Mouse (Mus musculus) lung, postnatal 0 days (tissue): ENCODE data around the gene Taf9b. TPM values are rescaled to one million over a fixed set of nuclear protein-coding genes. Genes with fewer than 3 reads are reported as not detected.

Experiments
- ATAC-seq: fragments of 200-750 bp; cut with Nextera tagmentation; 2 replicates; pipeline ENCODE4 v1.8.0; 2017; ENCODE audit warnings: moderate library complexity
- DNase-seq: peaks from one replicate; pipeline ENCODE4 v3.0.0-alpha.2; 2016; ENCODE audit warnings: low spot score
- H3K27ac ChIP-seq: fragments of 300-500 bp; sonication (generic); 2 replicates; pipeline ENCODE4 v1.5.1; 2014; ENCODE audit warnings: antibody characterized with exemption, mild to moderate bottlenecking, low read length, mixed read lengths
- H3K27me3 ChIP-seq: fragments of 300-500 bp; sonication (generic); replicated peaks from 2 replicates; pipeline ENCODE4 v1.6.1; 2014; ENCODE audit warnings: low read length, mixed read lengths; ENCODE audit not compliant: insufficient read depth
- H3K36me3 ChIP-seq: fragments of 300-500 bp; sonication (generic); 2 replicates; pipeline ENCODE4 v1.6.1; 2014; ENCODE audit warnings: low read length, mixed read lengths; ENCODE audit not compliant: insufficient read depth
- H3K4me1 ChIP-seq: fragments of 300-500 bp; sonication (generic); 2 replicates; pipeline ENCODE4 v1.6.1; 2014; ENCODE audit warnings: antibody characterized with exemption, low read depth, low read length, mixed read lengths; ENCODE audit not compliant: insufficient read depth
- H3K4me2 ChIP-seq: fragments of 300-500 bp; sonication (generic); replicated peaks from 2 replicates; pipeline ENCODE4 v1.6.1; 2014; ENCODE audit warnings: low read depth, mild to moderate bottlenecking, low read length, moderate library complexity, mixed read lengths
- H3K4me3 ChIP-seq: fragments of 300-500 bp; sonication (generic); 2 replicates; pipeline ENCODE4 v1.5.1; 2014; ENCODE audit warnings: low read depth, low read length
- H3K9ac ChIP-seq: fragments of 300-500 bp; sonication (generic); replicated peaks from 2 replicates; pipeline ENCODE4 v1.6.1; 2014; ENCODE audit warnings: low read depth, mild to moderate bottlenecking
- H3K9me3 ChIP-seq: fragments of 300-500 bp; sonication (generic); 2 replicates; pipeline ENCODE4 v1.6.1; 2016; ENCODE audit warnings: low read length, mixed read lengths
- CTCF ChIP-seq: IDR thresholded peaks from 2 replicates; pipeline ENCODE4 v1.5.1; 2016; ENCODE audit warnings: antibody characterized with exemption, mild to moderate bottlenecking
- EP300 ChIP-seq: IDR thresholded peaks from 2 replicates; pipeline ENCODE4 v1.6.1; 2016; ENCODE audit warnings: antibody characterized with exemption, mild to moderate bottlenecking, control low read depth
- WGBS: fragments of 180-500 bp; shearing (Covaris S2); extraction: QIAGEN DNeasy Blood & Tissue Kit; methylation state at CpG from one replicate; pipeline ENCODE4 v1.1.7; 2014; 5-methylcytosine and 5-hydroxymethylcytosine counted together
- polyA plus RNA-seq: library from polyadenylated mRNA; unstranded; fragments of >200 nt; fragmentation: Nextera tagmentation; extraction: Ambion mirVana; gene quantifications from 2 replicates; pipeline ENCODE4 v1.2.1, GENCODE M21; 2015

Taf9b gene
- polyA plus RNA-seq, 1 experiment from 2014 or later, result 16.0 TPM

DNA sequence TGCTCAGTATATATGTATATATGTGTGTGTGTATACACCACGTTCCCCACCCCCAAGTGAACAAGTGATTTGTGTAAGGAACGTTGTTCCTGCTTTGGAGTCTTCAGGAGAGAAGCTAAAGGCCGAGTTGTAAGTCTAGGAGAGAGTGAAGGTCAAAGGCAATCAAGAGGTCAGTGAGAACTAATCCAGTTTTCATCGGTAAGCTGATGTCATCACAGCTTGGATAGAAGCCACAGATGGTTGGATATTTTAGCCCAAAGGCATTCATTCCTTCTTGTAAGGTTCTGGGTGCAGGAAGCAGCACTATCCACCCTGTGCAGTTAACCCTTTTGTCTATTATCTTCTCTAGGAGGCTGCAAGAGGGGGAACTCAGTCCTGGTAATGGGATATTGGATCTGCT, 30.9 kb downstream of the Taf9b start:
- Histone ChIP-seq H3K27ac (no peak overlapping the region), H3K4me2 (no peak overlapping the region), H3K4me3 (no peak overlapping the region), H3K36me3 (0 out of 2 replicates have a peak, but pooled peaks cover 4% of the 10 kb centered on the region), H3K4me1 (no peaks in the 10 kb centered on the region), H3K9me3 (no peaks in the 10 kb centered on the region), H3K9ac (no peak overlapping the region), H3K27me3 (no peaks in the 10 kb centered on the region)
- ATAC-seq, result no peak
- WGBS, result 38% methylated on average over 4 of the region's 4 CpGs
- no peak for DNase-seq
- no peak for TF ChIP-seq EP300
- TF ChIP-seq CTCF, result no peak

DNA sequence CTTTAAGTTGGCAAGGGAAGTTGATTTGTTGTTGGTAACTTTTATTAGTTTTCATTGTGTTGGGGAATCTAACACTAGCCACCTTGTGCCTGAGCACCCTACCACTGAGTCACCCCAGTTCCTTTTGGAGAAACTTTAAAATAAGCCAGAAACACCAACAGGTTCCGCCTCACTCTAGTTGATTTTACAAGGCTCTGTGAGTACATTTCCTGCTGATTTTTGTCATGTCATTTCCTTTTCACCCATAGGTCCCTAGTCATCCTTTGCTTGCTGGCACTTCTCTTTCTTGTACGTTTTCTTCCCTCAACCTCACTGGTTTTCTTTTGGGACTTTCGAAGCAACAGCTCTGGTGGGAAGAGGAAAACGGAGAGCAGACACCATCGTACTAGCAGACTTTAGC, 31.6 kb downstream of the Taf9b start:
- Histone ChIP-seq H3K9me3 (no peaks in the 10 kb centered on the region), H3K4me2 (no peak overlapping the region), H3K4me1 (no peaks in the 10 kb centered on the region), H3K36me3 (0 out of 2 replicates have a peak, but pooled peaks cover 4% of the 10 kb centered on the region), H3K27ac (no peak overlapping the region), H3K4me3 (no peak overlapping the region), H3K9ac (no peak overlapping the region), H3K27me3 (no peaks in the 10 kb centered on the region)
- TF ChIP-seq CTCF, result no peak
- TF ChIP-seq EP300, result no peak
- WGBS, result 59% methylated on average over 5 of the region's 5 CpGs
- no peak for DNase-seq
- ATAC-seq, result no peak

DNA sequence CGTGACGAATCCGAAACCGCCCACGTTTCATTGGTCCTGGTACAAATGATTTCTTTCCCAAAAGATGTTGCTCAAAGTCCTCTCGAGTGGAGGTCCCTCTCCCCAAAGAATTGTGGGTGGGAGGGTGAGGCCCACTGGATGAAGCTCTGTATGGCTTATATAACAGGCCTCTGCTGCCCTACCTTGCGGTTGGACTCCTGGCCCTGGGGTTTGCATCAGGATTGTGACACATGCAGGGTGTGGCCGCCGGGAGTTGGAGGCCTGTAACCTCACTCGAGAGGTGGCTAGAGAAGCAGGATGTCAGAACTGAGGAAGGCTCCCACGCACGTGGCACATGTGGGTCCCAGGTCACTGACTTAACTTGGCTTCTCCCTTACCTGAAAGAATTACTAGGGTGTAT, 33.2 kb downstream of the Taf9b start:
- no peak for TF ChIP-seq EP300
- TF ChIP-seq CTCF, result no peak
- DNase-seq, result peak; percentile 46

DNA sequence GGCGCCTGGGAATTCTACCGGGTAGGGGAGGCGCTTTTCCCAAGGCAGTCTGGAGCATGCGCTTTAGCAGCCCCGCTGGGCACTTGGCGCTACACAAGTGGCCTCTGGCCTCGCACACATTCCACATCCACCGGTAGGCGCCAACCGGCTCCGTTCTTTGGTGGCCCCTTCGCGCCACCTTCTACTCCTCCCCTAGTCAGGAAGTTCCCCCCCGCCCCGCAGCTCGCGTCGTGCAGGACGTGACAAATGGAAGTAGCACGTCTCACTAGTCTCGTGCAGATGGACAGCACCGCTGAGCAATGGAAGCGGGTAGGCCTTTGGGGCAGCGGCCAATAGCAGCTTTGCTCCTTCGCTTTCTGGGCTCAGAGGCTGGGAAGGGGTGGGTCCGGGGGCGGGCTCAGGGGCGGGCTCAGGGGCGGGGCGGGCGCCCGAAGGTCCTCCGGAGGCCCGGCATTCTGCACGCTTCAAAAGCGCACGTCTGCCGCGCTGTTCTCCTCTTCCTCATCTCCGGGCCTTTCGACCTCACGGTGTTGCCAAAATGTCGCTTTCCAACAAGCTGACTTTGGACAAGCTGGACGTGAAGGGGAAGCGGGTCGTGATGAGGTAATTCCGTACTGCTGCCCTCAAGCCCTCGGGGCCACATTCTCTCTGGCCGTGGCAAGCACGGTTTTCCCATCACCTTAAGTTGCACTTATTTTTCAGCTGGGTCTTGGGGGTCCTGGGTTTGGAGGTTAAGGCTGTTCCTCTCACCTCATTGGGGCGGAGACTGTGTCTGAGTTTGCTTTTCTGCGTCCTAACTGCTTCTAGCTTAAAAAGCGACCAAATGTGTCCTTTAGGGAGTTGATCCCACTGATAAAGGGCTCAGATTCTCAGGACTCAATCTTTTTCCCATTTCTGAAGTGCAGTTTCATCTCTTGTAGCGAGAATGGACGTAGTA, 34.0 kb downstream of the Taf9b start, which contains the start of gene Pgk1:
Gene Pgk1 (plus strand): TSS at position 388 of the 937 bp plus-strand sequence.
- 15% methylated on average over 37 of the region's 55 CpGs for WGBS
- no peaks in the 10 kb centered on the region for H3K9me3 ChIP-seq
- H3K27me3 ChIP-seq, result no peaks in the 10 kb centered on the region
- peak within 1 kb of the TSS; percentile 42 for H3K4me3 ChIP-seq
- peak within 1 kb of the TSS; percentile 60 for H3K4me2 ChIP-seq
- DNase-seq (peak; percentile 96), ATAC-seq (peak; percentile 98)
- 0 out of 2 replicates have a peak within 1 kb of the TSS, but pooled peaks have one; percentile 12 for H3K9ac ChIP-seq
- H3K36me3 ChIP-seq, result no peaks in the 10 kb centered on the region
- peak within 1 kb of the TSS; percentile 71 for H3K27ac ChIP-seq
- TF ChIP-seq EP300, result peak; percentile 55; the same call in 1 of the 2 replicates
- peak; percentile 26 for TF ChIP-seq CTCF
- no peaks in the 10 kb centered on the region for H3K4me1 ChIP-seq

More for the DNA sequence above, 33.2 kb downstream of the Taf9b start:
- Histone ChIP-seq H3K4me3 (peak overlapping the region; percentile 42), H3K4me2 (peak overlapping the region; percentile 60), H3K27me3 (no peaks in the 10 kb centered on the region), H3K9me3 (no peaks in the 10 kb centered on the region), H3K27ac (peak overlapping the region; percentile 47; the same call in 1 of the 2 replicates), H3K36me3 (no peaks in the 10 kb centered on the region), H3K9ac (0 out of 2 replicates have a peak overlapping the region, but pooled peaks have one; percentile 12), H3K4me1 (no peaks in the 10 kb centered on the region)
- no peak for ATAC-seq
- WGBS, result 19% methylated on average over 12 of the region's 12 CpGs

DNA sequence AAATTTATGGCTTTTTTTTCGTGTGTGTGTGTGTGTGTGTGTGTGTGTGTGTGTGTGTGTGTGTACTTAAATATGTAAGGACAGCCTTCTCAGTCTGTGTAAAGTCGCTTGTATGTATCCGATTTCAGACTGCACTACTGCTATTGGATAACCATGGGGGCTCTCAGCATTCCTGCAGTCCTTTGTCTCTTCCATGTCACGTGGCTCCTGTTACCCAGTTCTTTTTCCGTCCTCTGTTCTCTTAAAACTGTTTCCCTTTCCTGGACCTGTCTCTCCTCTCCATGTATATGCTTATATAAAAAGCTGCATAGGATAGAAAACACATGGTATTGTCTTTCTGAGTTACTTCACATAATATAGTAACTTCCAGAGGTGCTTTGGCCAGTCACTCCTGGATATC, 35.3 kb downstream of the Taf9b start:
- ATAC-seq, result no peak
- Histone ChIP-seq H3K4me3 (no peak overlapping the region), H3K9ac (no peak overlapping the region), H3K36me3 (no peaks in the 10 kb centered on the region), H3K9me3 (no peaks in the 10 kb centered on the region), H3K4me2 (no peak overlapping the region), H3K4me1 (no peaks in the 10 kb centered on the region), H3K27ac (peak overlapping the region; percentile 71; the same call in 1 of the 2 replicates), H3K27me3 (no peaks in the 10 kb centered on the region)
- WGBS, result 7% methylated on average over 5 of the region's 5 CpGs
- DNase-seq, result peak; percentile 64
- TF ChIP-seq EP300 (no peak), CTCF (no peak)

DNA sequence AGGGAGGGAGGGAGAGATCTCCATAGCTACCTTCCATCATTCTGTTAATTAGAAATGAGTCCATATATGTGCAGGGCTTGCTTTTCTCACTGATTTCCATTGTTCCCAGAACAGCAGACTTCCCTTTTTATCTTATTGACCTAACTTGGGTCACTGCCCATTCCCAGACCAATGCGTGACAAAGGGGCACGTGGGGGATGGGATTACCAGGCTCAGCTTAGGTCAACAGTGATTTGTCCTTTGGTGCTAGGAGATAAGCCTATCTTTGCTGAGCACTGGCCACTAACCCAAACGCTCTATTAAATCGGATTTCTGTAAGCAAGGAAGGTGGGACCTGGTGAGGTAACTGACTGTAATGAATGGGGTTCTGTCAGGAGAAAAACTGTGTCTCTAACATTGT, 36.7 kb downstream of the Taf9b start:
- Histone ChIP-seq H3K9me3 (no peaks in the 10 kb centered on the region), H3K4me2 (no peak overlapping the region), H3K36me3 (no peaks in the 10 kb centered on the region), H3K27me3 (no peaks in the 10 kb centered on the region), H3K4me3 (no peak overlapping the region), H3K9ac (no peak overlapping the region), H3K27ac (no peak overlapping the region), H3K4me1 (no peaks in the 10 kb centered on the region)
- 29% methylated on average over 4 of the region's 4 CpGs for WGBS
- TF ChIP-seq CTCF (no peak), EP300 (no peak)
- no peak for DNase-seq
- ATAC-seq, result no peak
